In the genomic region with DNA sequence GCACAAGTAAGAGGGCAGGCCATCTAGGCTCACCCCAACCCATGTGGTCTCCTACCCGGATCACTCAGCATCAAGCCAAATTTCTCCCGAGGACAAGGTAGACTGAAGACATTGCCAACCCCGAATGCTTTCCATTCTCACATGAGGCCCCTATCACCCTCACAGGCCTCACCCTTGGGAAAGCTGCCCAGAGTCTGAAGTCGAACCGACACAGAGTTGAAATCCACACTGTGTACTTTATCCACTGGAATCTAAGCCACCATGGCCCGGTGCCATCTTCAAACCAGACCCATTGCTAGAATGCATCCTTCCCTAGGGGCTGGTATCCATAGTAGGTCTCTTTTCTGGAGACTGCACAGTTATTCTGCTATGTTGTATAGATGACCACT, we compare ENCODE assay signal across 13 mouse cellular contexts. TPM values are rescaled to one million over a fixed set of nuclear protein-coding genes. Genes with fewer than 3 reads are reported as not detected.
DNase-seq lines count a peak whose midpoint lies in the region; ATAC-seq and TF ChIP-seq lines count a peak whose summit lies in the region.
"Had no signal": no experiment of that assay in that cellular context is flagged by ENCODE, and none has a peak within 500 bp of the region (broad histone marks: within the 10 kb centered on the region; RNA-seq: fewer than 3 reads in every experiment).

No protein-coding gene starts in this region.

- TF ChIP-seq CTCF in cerebellum, adult 2 months (IDR thresholded peaks at IDR 0.05; ENCODE audit: borderline replicate concordance, insufficient read depth, low read depth, low read length), result no peak

- 74% methylated on average over 6 of the region's 6 CpGs for WGBS in liver, embryonic 13.5 days (ENCODE audit: insufficient replicate concordance)
- 59% methylated on average over 6 of the region's 6 CpGs for WGBS in cerebellum, adult 2 months

- no peaks in the 10 kb centered on the region for H3K36me3 ChIP-seq in liver, embryonic 13.5 days

- no peak overlapping the region for H3K4me3 ChIP-seq in liver, embryonic 13.5 days (replicated peaks)
- H3K4me3 ChIP-seq in cerebellum, adult 2 months (replicated peaks; ENCODE audit: insufficient read depth, low read depth, low read length), result no peak overlapping the region
- H3K4me3 ChIP-seq: erythroblast, embryonic 14.5 days had no signal

- ATAC-seq in liver, embryonic 13.5 days (ENCODE audit: low read depth), result peak; percentile 10; the same call in 1 of the 2 replicates
- ATAC-seq: midbrain, embryonic 16.5 days had no signal

- H3K27me3 ChIP-seq in liver, embryonic 13.5 days, result no peaks in the 10 kb centered on the region
- no peaks in the 10 kb centered on the region for H3K27me3 ChIP-seq in cerebellum, adult 2 months (ENCODE audit: control insufficient read depth, insufficient read depth, low read length)

- H3K4me2 ChIP-seq in liver, embryonic 13.5 days, result peak overlapping the region; percentile 44

- H3K9ac ChIP-seq in liver, embryonic 13.5 days, result peak overlapping the region; percentile 64

- DNase-seq in gastrocnemius, postnatal 10 days, result peak; percentile 37
- no peak for DNase-seq in gastrocnemius, postnatal 25 days
- peak; percentile 62 for DNase-seq in testis, postnatal 10 days (ENCODE audit: low spot score)
- DNase-seq in testis, postnatal 14 days (ENCODE audit: low spot score), result no peak
- DNase-seq in liver, embryonic 13.5 days, result no peak
- no peak for DNase-seq in cerebellum, adult 9-10 months
- no peak for DNase-seq in urinary bladder, postnatal 36 days (ENCODE audit: low spot score in 2 of 2)
- DNase-seq in cerebellum, adult 2 months, result no peak

- no peaks in the 10 kb centered on the region for H3K9me3 ChIP-seq in liver, embryonic 13.5 days (replicated peaks)

- peak overlapping the region; percentile 90 for H3K27ac ChIP-seq in liver, embryonic 13.5 days
- H3K27ac ChIP-seq in cerebellum, adult 2 months (ENCODE audit: insufficient read depth, low read length), result no peak overlapping the region

- TF ChIP-seq POLR2A in cerebellum, adult 2 months (IDR thresholded peaks at IDR 0.05; ENCODE audit: borderline replicate concordance, insufficient read depth, low read length), result no peak

- peaks cover 93% of the 10 kb centered on the region for H3K4me1 ChIP-seq in liver, embryonic 13.5 days (replicated peaks)
- no peaks in the 10 kb centered on the region for H3K4me1 ChIP-seq in cerebellum, adult 2 months (ENCODE audit: control insufficient read depth, insufficient read depth, low read length)

RNA-seq across cellular contexts. Expression of gene Ifnar1, which starts 37.5 kb away (rescaled TPM):
- total RNA-seq in gastrocnemius, postnatal 10 days (2021), result 10 to 100 TPM; 34.9 to 36.9 TPM
- total RNA-seq in gastrocnemius, postnatal 25 days (2021), result 10 to 100 TPM; 11.3 to 15.4 TPM
- polyA plus RNA-seq in liver, embryonic 13.5 days (2015; fragmentation: Nextera tagmentation; extraction: Ambion mirVana), result 18.0 and 19.1 TPM in 2 replicates
- 31.7 and 32.2 TPM in 2 replicates for polyA plus RNA-seq in cerebellum, adult 2 months (2012; rRNA removed)

RNA-seq across cellular contexts. Expression of gene Il10rb, which starts 41.5 kb away (rescaled TPM):
- total RNA-seq in gastrocnemius, postnatal 10 days (2021), result 10 to 100 TPM; 13.4 to 17.0 TPM
- 1 to 10 TPM; 5.0 to 6.3 TPM for total RNA-seq in gastrocnemius, postnatal 25 days (2021)
- polyA plus RNA-seq in liver, embryonic 13.5 days (2015; fragmentation: Nextera tagmentation; extraction: Ambion mirVana), result 25.0 and 28.1 TPM in 2 replicates
- 9.1 and 10.4 TPM in 2 replicates for polyA plus RNA-seq in cerebellum, adult 2 months (2012; rRNA removed)

RNA-seq across cellular contexts. Expression of gene Gm21970, which starts 56.0 kb away (rescaled TPM):
- not detected for total RNA-seq in gastrocnemius, postnatal 10 days (2021)
- total RNA-seq in gastrocnemius, postnatal 25 days (2021), result not detected
- not detected in 2 replicates for polyA plus RNA-seq in liver, embryonic 13.5 days (2015; fragmentation: Nextera tagmentation; extraction: Ambion mirVana)
- polyA plus RNA-seq in cerebellum, adult 2 months (2012; rRNA removed), result not detected in 2 replicates
- total RNA-seq: gastrocnemius, postnatal 4 days had no signal
- polyA plus RNA-seq: C2C12; erythroblast, embryonic 14.5 days; limb, embryonic 11.5 days; midbrain, embryonic 16.5 days had no signal

Comparison
In these comparisons a context has a peak if more than half of its experiments do, and no peak if none do; other contexts are left out.
1. DNase-seq: peak in gastrocnemius, postnatal 10 days (single experiment) and testis, postnatal 10 days (single experiment); none in gastrocnemius, postnatal 25 days (single experiment), testis, postnatal 14 days (single experiment), liver, embryonic 13.5 days (single experiment), cerebellum, adult 9-10 months (single experiment), urinary bladder, postnatal 36 days (0 of 2) and cerebellum, adult 2 months (0 of 2).